Mouse (Mus musculus): ENCODE data around the gene Sdhb. TPM values are rescaled to one million over a fixed set of nuclear protein-coding genes. Genes with fewer than 3 reads are reported as not detected.

Gene Sdhb
- total RNA-seq, 2 experiments from 2014 or later: 170 to 178 TPM

DNA sequence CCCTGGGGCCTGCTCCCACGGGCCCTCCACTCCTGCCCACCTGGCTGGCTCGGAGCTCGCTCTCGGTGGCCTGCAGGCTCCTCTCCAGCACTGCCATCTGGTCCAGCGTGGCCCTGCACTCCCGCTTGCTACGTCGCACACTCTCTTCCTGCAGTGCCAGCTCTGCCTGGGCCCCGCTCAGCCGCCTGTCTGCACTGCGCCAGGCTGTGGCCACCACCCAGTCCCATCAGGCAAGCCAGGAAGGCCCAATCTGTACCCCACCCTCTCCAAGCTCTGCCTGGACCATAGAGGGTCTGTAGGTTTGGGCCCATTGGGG, 60.6 kb downstream of the Sdhb start:
- H3K27ac ChIP-seq: peak overlapping the region; percentile 44; the same call in 1 of the 2 replicates
- no peak for TF ChIP-seq CTCF (IDR thresholded peaks at IDR 0.05)
- no peak for DNase-seq (ENCODE audit: extremely low spot score in 1 of 2, low spot score in 2 of 2)
- no peak overlapping the region for H3K4me3 ChIP-seq
- intact Hi-C loops (cut with DNase I): no loop called here

DNA sequence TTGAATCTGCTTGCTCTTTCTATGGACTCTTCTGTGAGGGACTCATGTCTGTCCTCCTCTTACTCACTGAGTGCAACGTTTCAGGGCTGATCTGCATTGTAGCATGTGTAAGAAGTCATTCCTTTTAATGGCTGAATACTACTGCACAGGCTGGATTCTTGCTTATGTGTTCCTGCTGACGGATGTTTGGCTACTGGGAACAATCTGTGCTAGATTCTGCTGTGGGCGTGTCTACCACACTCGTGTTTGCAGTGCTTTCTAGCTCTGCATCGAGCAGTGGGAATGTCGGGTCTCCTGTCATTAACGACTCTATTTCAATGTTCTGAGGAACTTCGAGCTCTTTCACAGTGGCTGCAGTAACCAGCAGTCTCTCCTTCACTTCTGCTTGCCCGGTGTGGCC, 63.0 kb downstream of the Sdhb start:
- no peak for DNase-seq (ENCODE audit: extremely low spot score in 1 of 2, low spot score in 2 of 2)
- TF ChIP-seq CTCF (IDR thresholded peaks at IDR 0.05): no peak
- intact Hi-C loops (cut with DNase I): no loop called here
- no peak overlapping the region for H3K4me3 ChIP-seq
- H3K27ac ChIP-seq: no peak overlapping the region

DNA sequence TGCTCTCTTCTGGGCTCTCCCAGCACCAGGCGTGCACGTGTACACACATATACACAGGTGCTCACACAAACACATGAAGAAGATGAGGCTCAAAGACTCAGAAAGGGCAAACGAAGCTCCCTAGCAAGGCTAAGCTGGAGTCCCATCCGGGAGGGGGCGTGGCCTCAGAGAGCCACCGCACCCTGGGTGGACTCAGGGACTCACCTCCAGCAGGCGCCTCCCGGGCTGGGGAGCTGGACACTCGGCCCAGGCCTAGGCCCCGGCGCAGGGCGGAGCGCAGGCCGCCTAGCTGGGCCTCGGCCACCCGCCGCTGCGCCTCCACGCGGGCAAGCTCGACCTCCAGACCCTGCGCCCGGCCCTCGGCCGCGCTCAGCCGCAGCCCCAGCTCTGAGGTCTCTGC, 64.0 kb downstream of the Sdhb start:
- Histone ChIP-seq H3K4me3 (no peak overlapping the region), H3K27ac (no peak overlapping the region)
- TF ChIP-seq CTCF (IDR thresholded peaks at IDR 0.05): no peak
- no peak for DNase-seq (ENCODE audit: extremely low spot score in 1 of 2, low spot score in 2 of 2)
- intact Hi-C loops (cut with DNase I): no loop called here

Other genes with a start within 250 kb of the Sdhb start
- not detected for gene Padi6, start 218.6 kb upstream of the Sdhb start, total RNA-seq (2021)
- under 1 TPM in 1 of 2 experiments, not detected in 1; 0.14 TPM for gene Padi4, start 187.0 kb upstream of the Sdhb start, total RNA-seq (2021)
- gene Padi3, start 150.6 kb upstream of the Sdhb start, total RNA-seq (2021): not detected
- under 1 TPM in 1 of 2 experiments, not detected in 1; 0.09 TPM for gene Padi1, start 115.4 kb upstream of the Sdhb start, total RNA-seq (2021)
- gene Padi2, start 54.9 kb upstream of the Sdhb start, total RNA-seq (2021): 10 to 100 TPM; 10.2 to 11.6 TPM
- 100 to 1,000 TPM; 150 to 155 TPM for gene Atp13a2, start 25.7 kb downstream of the Sdhb start, total RNA-seq (2021)
- gene Mfap2, start 49.2 kb downstream of the Sdhb start, total RNA-seq (2021): 1 to 10 TPM; 4.8 to 4.9 TPM
- 10 to 100 TPM; 68.1 to 71.3 TPM for gene Crocc, start 99.3 kb downstream of the Sdhb start, total RNA-seq (2021)
- gene Necap2, start 117.2 kb downstream of the Sdhb start, total RNA-seq (2021): 10 to 100 TPM; 44.9 to 45.9 TPM
- under 1 TPM; 0.26 to 0.61 TPM for gene Spata21, start 127.1 kb downstream of the Sdhb start, total RNA-seq (2021)
- gene Szrd1, start 178.6 kb downstream of the Sdhb start, total RNA-seq (2021): 10 to 100 TPM; 44.4 to 59.1 TPM
- 10 to 100 TPM; 29.3 to 30.3 TPM for gene Fbxo42, start 186.7 kb downstream of the Sdhb start, total RNA-seq (2021)

All from left cerebral cortex, adult 2 months (tissue).